Mouse (Mus musculus) heart, postnatal 0 days (tissue): Measurements from ENCODE around the gene Tssk1.

ENCODE experiments used
- CTCF ChIP-seq: IDR thresholded peaks from 2 replicates; pipeline ENCODE4 v1.5.1; 2016; ENCODE audit warnings: antibody characterized with exemption, control low read depth, low read depth
- EP300 ChIP-seq: IDR thresholded peaks from 2 replicates; pipeline ENCODE4 v1.6.1; 2016; ENCODE audit warnings: antibody characterized with exemption, low read depth

GRCm38 (mm10) chr16:17848431-17848830 lies 45.6 kb upstream of the Tssk1 start:
- TF ChIP-seq CTCF (no peak), EP300 (no peak)
